Mouse (Mus musculus): ENCODE results near the gene Fbxw10. TPM values are rescaled to one million over a fixed set of nuclear protein-coding genes. Genes with fewer than 3 reads are reported as not detected.
A peak's percentile ranks its signal among the peaks of the same experiment; 100 is the strongest.

Fbxw10 gene
- polyA plus RNA-seq, 2 experiments = 0.08 TPM; not detected in 1

GRCm38 (mm10) chr11:62869201-62869600 lies 22.3 kb downstream of the Fbxw10 start:
- Histone ChIP-seq H3K4me1 (replicated peaks; ENCODE audit: control insufficient read depth in 2 of 2, insufficient read depth in 2 of 2, low read length in 1 of 2) (peaks cover 0 to 7% of the 10 kb centered on the region in 2 experiments; a peak in 1 of 4 replicates), H3K4me3 (ENCODE audit: insufficient read depth in 1 of 2, low read depth in 2 of 2, low read length in 2 of 2) (no peak overlapping the region), H3K27ac (no peak overlapping the region), H3K27me3 (ENCODE audit: control insufficient read depth, insufficient read depth, low read length) (no peaks in the 10 kb centered on the region), H3K36me3 (replicated peaks; ENCODE audit: control insufficient read depth, insufficient read depth, low read depth) (no peaks in the 10 kb centered on the region), H3K9ac (replicated peaks) (no peak overlapping the region), H3K4me2 (ENCODE audit: low read depth) (no peak overlapping the region), H3K9me3 (ENCODE audit: control insufficient read depth, low read length) (no peaks in the 10 kb centered on the region)
- DNase-seq (ENCODE audit: low read depth in 3 of 3, low spot score in 3 of 3) (no peak), ATAC-seq (ENCODE audit: insufficient read depth) (no peak)
- 77% methylated on average over 5 of the region's 5 CpGs for WGBS (ENCODE audit: insufficient replicate concordance)
- TF ChIP-seq EP300 (IDR thresholded peaks at IDR 0.05; ENCODE audit: low read depth) (no peak), CTCF (IDR thresholded peaks at IDR 0.05; ENCODE audit: low read depth) (no peak)

GRCm38 (mm10) chr11:62869715-62870371 lies 23.0 kb downstream of the Fbxw10 start:
- ATAC-seq (ENCODE audit: insufficient read depth) = peak; percentile 74; the same call in 1 of the 2 replicates

GRCm38 (mm10) chr11:62873479-62873878 lies 26.6 kb downstream of the Fbxw10 start:
- no peak for DNase-seq (ENCODE audit: low read depth in 3 of 3, low spot score in 3 of 3)
- TF ChIP-seq CTCF (IDR thresholded peaks at IDR 0.05; ENCODE audit: low read depth) = no peak
- no peak for TF ChIP-seq EP300 (IDR thresholded peaks at IDR 0.05; ENCODE audit: low read depth)
- Histone ChIP-seq H3K9ac (replicated peaks) (no peak overlapping the region), H3K9me3 (ENCODE audit: control insufficient read depth, low read length) (no peaks in the 10 kb centered on the region), H3K4me1 (replicated peaks; ENCODE audit: control insufficient read depth in 2 of 2, insufficient read depth in 2 of 2, low read length in 1 of 2) (peaks cover 0 to 7% of the 10 kb centered on the region in 2 experiments; a peak in 1 of 4 replicates), H3K27ac (no peak overlapping the region), H3K36me3 (replicated peaks; ENCODE audit: control insufficient read depth, insufficient read depth, low read depth) (no peaks in the 10 kb centered on the region), H3K4me2 (ENCODE audit: low read depth) (no peak overlapping the region), H3K4me3 (ENCODE audit: insufficient read depth in 1 of 2, low read depth in 2 of 2, low read length in 2 of 2) (no peak overlapping the region), H3K27me3 (ENCODE audit: control insufficient read depth, insufficient read depth, low read length) (no peaks in the 10 kb centered on the region)
- no peak for ATAC-seq (ENCODE audit: insufficient read depth)
- 62% methylated on average over 9 of the region's 9 CpGs for WGBS (ENCODE audit: insufficient replicate concordance)

More at GRCm38 (mm10) chr11:62869715-62870371, 23.0 kb downstream of the Fbxw10 start:
- no peaks in the 10 kb centered on the region for H3K36me3 ChIP-seq (replicated peaks; ENCODE audit: control insufficient read depth, insufficient read depth, low read depth)
- peaks cover 0 to 7% of the 10 kb centered on the region in 2 experiments; a peak in 1 of 4 replicates for H3K4me1 ChIP-seq (replicated peaks; ENCODE audit: control insufficient read depth in 2 of 2, insufficient read depth in 2 of 2, low read length in 1 of 2)
- DNase-seq (ENCODE audit: low read depth in 3 of 3, low spot score in 3 of 3) = no peak
- 32% methylated on average over 8 of the region's 8 CpGs for WGBS (ENCODE audit: insufficient replicate concordance)
- H3K9me3 ChIP-seq (ENCODE audit: control insufficient read depth, low read length) = no peaks in the 10 kb centered on the region
- H3K27me3 ChIP-seq (ENCODE audit: control insufficient read depth, insufficient read depth, low read length) = no peaks in the 10 kb centered on the region
- H3K27ac ChIP-seq = no peak overlapping the region
- H3K4me2 ChIP-seq (ENCODE audit: low read depth) = no peak overlapping the region
- no peak overlapping the region for H3K9ac ChIP-seq (replicated peaks)
- H3K4me3 ChIP-seq (ENCODE audit: insufficient read depth in 1 of 2, low read depth in 2 of 2, low read length in 2 of 2) = no peak overlapping the region
- TF ChIP-seq EP300 (IDR thresholded peaks at IDR 0.05; ENCODE audit: low read depth) = peak; percentile 48
- no peak for TF ChIP-seq CTCF (IDR thresholded peaks at IDR 0.05; ENCODE audit: low read depth)

GRCm38 (mm10) chr11:62875696-62876095 lies 28.8 kb downstream of the Fbxw10 start:
- 63% methylated on average over 1 of the region's 1 CpGs for WGBS (ENCODE audit: insufficient replicate concordance)

GRCm38 (mm10) chr11:62876445-62876844 lies 29.6 kb downstream of the Fbxw10 start:
- Histone ChIP-seq H3K9ac (replicated peaks) (no peak overlapping the region), H3K4me1 (replicated peaks; ENCODE audit: control insufficient read depth in 2 of 2, insufficient read depth in 2 of 2, low read length in 1 of 2) (0 out of 4 replicates have a peak, but pooled peaks cover 0 to 3% of the 10 kb centered on the region in 2 experiments), H3K27me3 (ENCODE audit: control insufficient read depth, insufficient read depth, low read length) (no peaks in the 10 kb centered on the region), H3K36me3 (replicated peaks; ENCODE audit: control insufficient read depth, insufficient read depth, low read depth) (no peaks in the 10 kb centered on the region), H3K9me3 (ENCODE audit: control insufficient read depth, low read length) (no peaks in the 10 kb centered on the region), H3K4me2 (ENCODE audit: low read depth) (no peak overlapping the region), H3K4me3 (ENCODE audit: insufficient read depth in 1 of 2, low read depth in 2 of 2, low read length in 2 of 2) (no peak overlapping the region), H3K27ac (no peak overlapping the region)
- ATAC-seq (ENCODE audit: insufficient read depth) (no peak), DNase-seq (ENCODE audit: low read depth in 3 of 3, low spot score in 3 of 3) (no peak)
- WGBS (ENCODE audit: insufficient replicate concordance) = 58% methylated on average over 4 of the region's 4 CpGs
- no peak for TF ChIP-seq CTCF (IDR thresholded peaks at IDR 0.05; ENCODE audit: low read depth)
- TF ChIP-seq EP300 (IDR thresholded peaks at IDR 0.05; ENCODE audit: low read depth) = no peak

More at GRCm38 (mm10) chr11:62875696-62876095, 28.8 kb downstream of the Fbxw10 start:
- DNase-seq (ENCODE audit: low read depth in 3 of 3, low spot score in 3 of 3) (no peak), ATAC-seq (ENCODE audit: insufficient read depth) (no peak)
- H3K4me1 ChIP-seq (replicated peaks; ENCODE audit: control insufficient read depth in 2 of 2, insufficient read depth in 2 of 2, low read length in 1 of 2) = 0 out of 4 replicates have a peak, but pooled peaks cover 0 to 3% of the 10 kb centered on the region in 2 experiments
- H3K27me3 ChIP-seq (ENCODE audit: control insufficient read depth, insufficient read depth, low read length) = no peaks in the 10 kb centered on the region
- no peak overlapping the region for H3K4me2 ChIP-seq (ENCODE audit: low read depth)
- H3K36me3 ChIP-seq (replicated peaks; ENCODE audit: control insufficient read depth, insufficient read depth, low read depth) = no peaks in the 10 kb centered on the region
- no peaks in the 10 kb centered on the region for H3K9me3 ChIP-seq (ENCODE audit: control insufficient read depth, low read length)
- no peak overlapping the region for H3K4me3 ChIP-seq (ENCODE audit: insufficient read depth in 1 of 2, low read depth in 2 of 2, low read length in 2 of 2)
- TF ChIP-seq CTCF (IDR thresholded peaks at IDR 0.05; ENCODE audit: low read depth) (no peak), EP300 (IDR thresholded peaks at IDR 0.05; ENCODE audit: low read depth) (no peak)
- H3K9ac ChIP-seq (replicated peaks) = no peak overlapping the region
- H3K27ac ChIP-seq = no peak overlapping the region

Data from liver, embryonic 14.5 days (tissue).